Mouse (Mus musculus): ENCODE measurements around the gene Cipc. TPM values are rescaled to one million over a fixed set of nuclear protein-coding genes. Genes with fewer than 3 reads are reported as not detected.

Cipc gene
- polyA plus RNA-seq, 1 experiment from 2014 or later = 37.7 TPM

GRCm38 (mm10) chr12:86990755-86991110, 43.9 kb downstream of the Cipc start:
- Histone ChIP-seq H3K36me3 (no peaks in the 10 kb centered on the region; the same call in 1 of the 2 replicates), H3K27ac (no peak overlapping the region), H3K9me3 (replicated peaks) (no peaks in the 10 kb centered on the region), H3K27me3 (ENCODE audit: low read depth, poor library complexity, severe bottlenecking) (peaks cover 70% of the 10 kb centered on the region), H3K4me1 (peaks cover 14% of the 10 kb centered on the region), H3K4me3 (no peak overlapping the region)
- DNase-seq (ENCODE audit: low spot score) = no peak
- 50% methylated on average over 2 of the region's 2 CpGs for WGBS

DNA sequence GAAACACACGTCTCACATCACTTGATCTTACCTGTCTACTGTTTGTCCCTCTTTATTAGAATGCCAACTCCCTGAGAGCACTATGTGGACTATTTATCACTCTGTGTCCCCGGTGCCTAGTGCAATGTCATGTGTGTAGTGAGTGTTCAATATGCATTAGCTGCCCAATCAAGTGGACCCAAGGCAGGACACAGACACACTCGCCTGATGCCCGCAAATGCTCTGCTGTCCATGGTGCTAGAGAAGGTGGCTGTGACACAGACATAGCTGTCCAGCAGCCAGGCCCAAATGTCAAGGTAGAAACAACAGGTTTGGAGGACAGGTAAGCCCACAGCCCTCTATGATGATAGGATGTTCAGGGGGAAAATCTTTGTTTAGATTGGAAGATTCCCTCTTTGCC, 47.3 kb downstream of the Cipc start:
- Histone ChIP-seq H3K36me3 (no peaks in the 10 kb centered on the region; the same call in 1 of the 2 replicates), H3K27ac (no peak overlapping the region), H3K4me1 (peaks cover 14% of the 10 kb centered on the region), H3K4me3 (no peak overlapping the region), H3K27me3 (ENCODE audit: low read depth, poor library complexity, severe bottlenecking) (peaks cover 36% of the 10 kb centered on the region), H3K9me3 (replicated peaks) (no peaks in the 10 kb centered on the region)
- 37% methylated on average over 4 of the region's 4 CpGs for WGBS
- DNase-seq (ENCODE audit: low spot score) = no peak

GRCm38 (mm10) chr12:86994776-86995175, 47.9 kb downstream of the Cipc start:
- H3K27ac ChIP-seq = no peak overlapping the region
- H3K9me3 ChIP-seq (replicated peaks) = no peaks in the 10 kb centered on the region
- WGBS = 67% methylated on average over 3 of the region's 3 CpGs
- peaks cover 29% of the 10 kb centered on the region for H3K27me3 ChIP-seq (ENCODE audit: low read depth, poor library complexity, severe bottlenecking)
- no peak overlapping the region for H3K4me3 ChIP-seq
- peaks cover 10% of the 10 kb centered on the region for H3K4me1 ChIP-seq
- no peaks in the 10 kb centered on the region; the same call in 1 of the 2 replicates for H3K36me3 ChIP-seq
- DNase-seq (ENCODE audit: low spot score) = no peak

DNA sequence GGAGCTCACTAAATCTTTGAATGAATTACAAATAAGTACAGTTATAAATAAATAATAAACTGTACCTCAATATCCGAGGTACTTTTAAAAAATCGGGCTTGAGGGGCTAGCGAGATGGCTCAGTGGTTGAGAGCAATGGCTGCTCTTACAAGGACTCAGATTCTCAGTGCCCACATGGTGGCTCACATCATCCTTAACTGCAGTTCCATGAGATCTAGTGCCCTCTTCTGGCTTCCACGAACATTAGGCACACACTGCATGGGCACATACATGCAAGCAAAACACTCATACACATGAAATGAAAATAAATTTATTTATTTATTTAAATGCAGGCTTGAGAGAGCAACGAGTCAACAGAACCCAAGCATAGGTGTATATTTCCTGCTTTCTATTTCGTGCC, 49.1 kb downstream of the Cipc start:
- peaks cover 18% of the 10 kb centered on the region for H3K27me3 ChIP-seq (ENCODE audit: low read depth, poor library complexity, severe bottlenecking)

GRCm38 (mm10) chr12:86998699-86999098, 51.9 kb downstream of the Cipc start:
- DNase-seq (ENCODE audit: low spot score) = no peak
- no peaks in the 10 kb centered on the region for H3K36me3 ChIP-seq
- no peaks in the 10 kb centered on the region for H3K9me3 ChIP-seq (replicated peaks)
- no peak overlapping the region for H3K4me3 ChIP-seq
- H3K27me3 ChIP-seq (ENCODE audit: low read depth, poor library complexity, severe bottlenecking) = no peaks in the 10 kb centered on the region
- no peak overlapping the region for H3K27ac ChIP-seq
- H3K4me1 ChIP-seq = no peaks in the 10 kb centered on the region
- 79% methylated on average over 4 of the region's 4 CpGs for WGBS

More for the DNA sequence above, 49.1 kb downstream of the Cipc start:
- DNase-seq (ENCODE audit: low spot score) = no peak
- H3K36me3 ChIP-seq = no peaks in the 10 kb centered on the region
- H3K9me3 ChIP-seq (replicated peaks) = no peaks in the 10 kb centered on the region
- no peak overlapping the region for H3K4me3 ChIP-seq
- no peak overlapping the region for H3K27ac ChIP-seq
- no peaks in the 10 kb centered on the region for H3K4me1 ChIP-seq
- 78% methylated on average over 6 of the region's 6 CpGs for WGBS

- Histone ChIP-seq H3K36me3 (no peaks in the 10 kb centered on the region), H3K27ac (no peak overlapping the region), H3K27me3 (ENCODE audit: low read depth, poor library complexity, severe bottlenecking) (no peaks in the 10 kb centered on the region), H3K9me3 (replicated peaks) (no peaks in the 10 kb centered on the region), H3K4me3 (no peak overlapping the region), H3K4me1 (no peaks in the 10 kb centered on the region)
- no peak for DNase-seq (ENCODE audit: low spot score)
- WGBS = 77% methylated on average over 10 of the region's 10 CpGs
Measured at GRCm38 (mm10) chr12:86999283-86999820, 52.5 kb downstream of the Cipc start.

- Histone ChIP-seq H3K4me1 (no peaks in the 10 kb centered on the region), H3K27me3 (ENCODE audit: low read depth, poor library complexity, severe bottlenecking) (no peaks in the 10 kb centered on the region), H3K36me3 (no peaks in the 10 kb centered on the region), H3K4me3 (no peak overlapping the region), H3K27ac (no peak overlapping the region), H3K9me3 (replicated peaks) (no peaks in the 10 kb centered on the region)
- 67% methylated on average over 5 of the region's 5 CpGs for WGBS
- no peak for DNase-seq (ENCODE audit: low spot score)
Measured at GRCm38 (mm10) chr12:87000151-87000839, 53.5 kb downstream of the Cipc start.

GRCm38 (mm10) chr12:87000840-87001176, 54.0 kb downstream of the Cipc start:
- no peaks in the 10 kb centered on the region for H3K4me1 ChIP-seq
- H3K27ac ChIP-seq = no peak overlapping the region
- no peaks in the 10 kb centered on the region for H3K9me3 ChIP-seq (replicated peaks)
- DNase-seq (ENCODE audit: low spot score) = no peak
- no peak overlapping the region for H3K4me3 ChIP-seq
- H3K36me3 ChIP-seq = no peaks in the 10 kb centered on the region
- 59% methylated on average over 6 of the region's 6 CpGs for WGBS
- no peaks in the 10 kb centered on the region for H3K27me3 ChIP-seq (ENCODE audit: low read depth, poor library complexity, severe bottlenecking)

- H3K27ac ChIP-seq = no peak overlapping the region
- no peak overlapping the region for H3K4me3 ChIP-seq
- H3K9me3 ChIP-seq (replicated peaks) = no peaks in the 10 kb centered on the region
- H3K36me3 ChIP-seq = no peaks in the 10 kb centered on the region
- no peaks in the 10 kb centered on the region for H3K4me1 ChIP-seq
- 60% methylated on average over 7 of the region's 7 CpGs for WGBS
- no peak for DNase-seq (ENCODE audit: low spot score)
- no peaks in the 10 kb centered on the region for H3K27me3 ChIP-seq (ENCODE audit: low read depth, poor library complexity, severe bottlenecking)
Measured at GRCm38 (mm10) chr12:87002209-87002608, 55.4 kb downstream of the Cipc start.

DNA sequence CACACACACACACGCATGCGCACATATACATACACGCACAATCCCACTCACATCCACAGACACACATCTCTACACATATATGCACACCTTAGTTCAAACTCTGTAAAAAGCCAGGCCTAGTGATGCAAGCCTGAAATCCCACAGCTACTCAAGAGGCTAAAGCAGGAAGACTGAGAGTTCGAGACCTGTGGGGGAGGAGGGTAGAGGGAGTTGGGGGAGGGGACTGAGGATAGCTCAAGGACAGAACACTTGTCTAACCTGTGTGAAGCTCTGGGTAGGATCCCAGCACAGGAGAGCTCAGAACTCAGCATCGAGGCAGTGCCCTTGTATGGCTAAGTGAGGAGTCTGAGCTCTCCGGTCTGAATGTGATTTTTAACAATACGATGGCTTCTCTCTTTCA, 56.0 kb downstream of the Cipc start:
- Histone ChIP-seq H3K4me1 (no peaks in the 10 kb centered on the region), H3K36me3 (no peaks in the 10 kb centered on the region), H3K4me3 (no peak overlapping the region), H3K27me3 (ENCODE audit: low read depth, poor library complexity, severe bottlenecking) (no peaks in the 10 kb centered on the region), H3K27ac (no peak overlapping the region), H3K9me3 (replicated peaks) (no peaks in the 10 kb centered on the region)
- 75% methylated on average over 7 of the region's 7 CpGs for whole genome bisulfite sequencing
- DNase-seq (ENCODE audit: low spot score) = no peak

GRCm38 (mm10) chr12:87003606-87004005, 56.8 kb downstream of the Cipc start:
- H3K4me3 ChIP-seq = no peak overlapping the region
- no peaks in the 10 kb centered on the region for H3K9me3 ChIP-seq (replicated peaks)
- 62% methylated on average over 3 of the region's 3 CpGs for WGBS
- no peak for DNase-seq (ENCODE audit: low spot score)
- H3K36me3 ChIP-seq = no peaks in the 10 kb centered on the region
- no peaks in the 10 kb centered on the region for H3K4me1 ChIP-seq
- no peaks in the 10 kb centered on the region for H3K27me3 ChIP-seq (ENCODE audit: low read depth, poor library complexity, severe bottlenecking)
- H3K27ac ChIP-seq = no peak overlapping the region

DNA sequence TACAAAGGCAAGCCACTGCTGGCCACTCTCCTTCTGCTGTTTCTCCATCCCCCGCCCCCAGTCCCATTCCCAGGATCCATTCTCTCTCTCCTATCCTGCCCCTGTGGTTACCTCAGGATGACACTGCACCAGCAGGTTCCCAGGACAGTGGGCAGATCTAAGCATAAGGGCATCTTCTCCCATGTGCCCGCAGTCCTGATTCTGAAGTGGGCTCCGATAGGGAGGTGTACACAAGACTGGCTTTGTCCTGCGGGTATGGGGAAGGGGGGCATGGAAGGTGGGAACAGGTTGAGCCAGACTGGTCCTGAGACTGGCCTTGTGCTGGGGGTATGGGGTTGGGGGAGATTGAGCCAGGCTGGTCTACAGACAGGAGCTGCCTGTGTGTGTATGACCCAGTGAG, 57.8 kb downstream of the Cipc start:
- no peaks in the 10 kb centered on the region for H3K27me3 ChIP-seq (ENCODE audit: low read depth, poor library complexity, severe bottlenecking)
- no peak overlapping the region for H3K27ac ChIP-seq
- H3K36me3 ChIP-seq = no peaks in the 10 kb centered on the region
- WGBS = 81% methylated on average over 4 of the region's 4 CpGs
- no peaks in the 10 kb centered on the region for H3K9me3 ChIP-seq (replicated peaks)
- no peak overlapping the region for H3K4me3 ChIP-seq
- H3K4me1 ChIP-seq = no peaks in the 10 kb centered on the region
- no peak for DNase-seq (ENCODE audit: low spot score)

Data from limb, embryonic 10.5 days (tissue).